Mouse (Mus musculus): Measurements from ENCODE around the gene Trim80. TPM values are rescaled to one million over a fixed set of nuclear protein-coding genes. Genes with fewer than 3 reads are reported as not detected.
"Not testable (repeated sequence)": the region's sequence is repeated elsewhere in the genome, so short reads cannot be mapped to it uniquely, and the experiment has no call there.

Trim80 gene
- polyA plus RNA-seq, 1 experiment from 2014 or later = 0.19 TPM

DNA sequence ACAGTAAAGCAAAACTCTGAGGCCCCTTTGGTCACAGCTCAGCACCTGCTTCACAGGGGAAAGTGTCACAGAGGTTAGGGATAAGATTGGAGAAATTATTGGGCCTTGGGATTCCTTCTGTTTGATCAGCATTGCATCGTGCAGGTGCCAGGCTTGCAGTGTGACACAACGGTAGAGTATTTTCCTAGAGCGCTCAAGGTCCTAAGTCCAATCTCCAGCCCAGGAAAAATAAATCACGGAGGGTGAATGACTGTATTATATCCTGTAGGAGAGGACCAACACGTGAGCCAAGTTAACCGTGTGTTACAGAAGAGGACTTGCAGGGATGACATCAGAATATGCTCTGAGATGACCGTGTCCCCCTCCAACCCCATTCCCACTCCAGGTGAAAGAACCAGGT lies 9.8 kb downstream of the Trim80 start:
- Histone ChIP-seq H3K9ac (no peak overlapping the region), H3K27ac (ENCODE audit: poor library complexity, severe bottlenecking) (no peak overlapping the region), H3K4me2 (no peak overlapping the region), H3K36me3 (no peaks in the 10 kb centered on the region), H3K4me1 (replicated peaks) (peaks cover 30% of the 10 kb centered on the region), H3K4me3 (no peak overlapping the region), H3K27me3 (replicated peaks) (no peaks in the 10 kb centered on the region), H3K9me3 (replicated peaks) (no peaks in the 10 kb centered on the region)
- WGBS = 84% methylated on average over 7 of the region's 7 CpGs
- no peak for ATAC-seq (ENCODE audit: insufficient number of reproducible peaks, low FRiP score)

DNA sequence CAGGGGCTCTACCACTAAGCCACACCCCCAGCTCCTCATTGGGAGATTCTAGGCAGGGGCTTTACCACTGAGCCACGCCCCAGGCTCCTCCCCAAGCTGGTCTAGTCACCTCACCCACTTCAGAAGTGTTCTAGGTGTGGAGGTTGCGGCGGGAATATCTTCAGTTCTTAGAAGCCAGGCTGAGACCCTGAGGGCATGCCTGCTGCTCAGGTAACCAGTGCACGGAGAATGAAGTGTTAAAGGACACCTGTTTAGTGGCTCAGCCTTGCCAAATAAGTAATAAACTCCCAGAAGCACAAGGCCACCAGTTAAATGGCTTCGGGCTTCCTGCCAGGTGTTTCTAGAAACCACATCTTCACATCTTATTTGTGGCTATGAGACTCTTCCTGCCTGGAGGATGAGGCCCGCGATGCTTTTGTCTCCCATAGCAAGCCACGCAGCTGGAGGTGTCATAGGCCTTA lies 11.5 kb downstream of the Trim80 start:
- H3K4me2 ChIP-seq = no peak overlapping the region
- WGBS = 84% methylated on average over 8 of the region's 8 CpGs
- no peak for ATAC-seq (ENCODE audit: insufficient number of reproducible peaks, low FRiP score)
- H3K27me3 ChIP-seq (replicated peaks) = no peaks in the 10 kb centered on the region
- no peak overlapping the region for H3K9ac ChIP-seq
- no peak overlapping the region for H3K27ac ChIP-seq (ENCODE audit: poor library complexity, severe bottlenecking)
- H3K4me3 ChIP-seq = no peak overlapping the region
- H3K4me1 ChIP-seq (replicated peaks) = peaks cover 24% of the 10 kb centered on the region
- H3K36me3 ChIP-seq = no peaks in the 10 kb centered on the region
- H3K9me3 ChIP-seq (replicated peaks) = 0 out of 2 replicates have a peak, but pooled peaks cover 3% of the 10 kb centered on the region

DNA sequence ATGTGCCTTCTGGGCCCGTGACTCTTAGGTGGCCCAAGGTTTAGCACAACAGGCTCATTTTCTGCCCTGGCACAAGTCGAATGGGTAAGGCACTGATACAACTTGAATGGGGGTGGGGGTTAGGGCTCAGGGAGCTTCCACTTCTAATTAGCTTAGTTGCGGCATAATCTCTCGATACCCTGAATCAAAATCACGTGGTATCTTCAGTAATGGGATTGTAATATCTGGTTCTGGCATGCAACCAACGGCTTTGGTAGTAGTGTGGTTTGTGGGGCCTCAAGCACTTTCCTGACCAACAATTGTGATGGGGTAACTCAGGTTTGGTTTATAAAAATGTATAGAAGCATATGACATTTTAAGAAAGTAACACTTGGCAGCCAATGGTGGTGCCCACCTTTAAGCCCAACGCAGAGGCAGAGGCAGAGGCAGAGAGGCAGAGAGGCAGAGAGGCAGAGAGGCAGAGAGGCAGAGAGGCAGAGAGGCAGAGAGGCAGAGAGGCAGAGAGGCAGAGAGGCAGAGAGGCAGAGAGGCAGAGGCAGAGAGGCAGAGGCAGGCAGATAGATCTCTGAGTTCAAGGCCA lies 12.0 kb downstream of the Trim80 start:
- WGBS = 82% methylated on average over 7 of the region's 7 CpGs
- H3K27me3 ChIP-seq (replicated peaks) = no peaks in the 10 kb centered on the region
- no peak overlapping the region for H3K4me3 ChIP-seq
- no peak for ATAC-seq (ENCODE audit: insufficient number of reproducible peaks, low FRiP score)
- no peak overlapping the region for H3K4me2 ChIP-seq
- H3K4me1 ChIP-seq (replicated peaks) = peaks cover 24% of the 10 kb centered on the region
- 0 out of 2 replicates have a peak, but pooled peaks cover 3% of the 10 kb centered on the region for H3K9me3 ChIP-seq (replicated peaks)
- no peak overlapping the region for H3K9ac ChIP-seq
- no peaks in the 10 kb centered on the region for H3K36me3 ChIP-seq
- H3K27ac ChIP-seq (ENCODE audit: poor library complexity, severe bottlenecking) = no peak overlapping the region

DNA sequence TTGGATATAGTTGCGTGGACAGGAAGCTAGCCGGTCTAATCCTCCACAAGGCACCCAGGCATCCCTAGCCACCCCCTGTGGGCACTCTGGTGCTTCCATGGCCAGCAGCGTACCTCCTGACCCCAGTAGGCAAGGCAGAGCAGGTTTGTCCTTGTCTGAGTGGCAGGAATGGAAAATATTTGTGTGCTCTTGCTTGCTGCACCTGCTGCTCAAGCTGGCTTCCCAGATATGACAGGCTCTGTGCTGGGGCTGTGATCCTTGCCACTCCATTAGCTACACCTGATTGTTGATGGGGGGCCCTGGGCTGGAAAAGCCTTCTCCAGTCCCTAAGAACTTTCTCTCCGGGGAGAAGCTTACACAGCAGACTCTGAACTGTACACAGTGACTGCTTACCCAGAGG lies 13.0 kb downstream of the Trim80 start:
- peaks cover 24% of the 10 kb centered on the region for H3K4me1 ChIP-seq (replicated peaks)
- no peak overlapping the region for H3K27ac ChIP-seq (ENCODE audit: poor library complexity, severe bottlenecking)
- no peaks in the 10 kb centered on the region for H3K36me3 ChIP-seq
- no peak overlapping the region for H3K4me3 ChIP-seq
- H3K9ac ChIP-seq = 0 out of 2 replicates have a peak overlapping the region, but pooled peaks have one; percentile 3
- 50% methylated on average over 4 of the region's 4 CpGs for WGBS
- 0 out of 2 replicates have a peak, but pooled peaks cover 3% of the 10 kb centered on the region for H3K9me3 ChIP-seq (replicated peaks)
- no peak overlapping the region for H3K4me2 ChIP-seq
- ATAC-seq (ENCODE audit: insufficient number of reproducible peaks, low FRiP score) = no peak
- H3K27me3 ChIP-seq (replicated peaks) = no peaks in the 10 kb centered on the region

DNA sequence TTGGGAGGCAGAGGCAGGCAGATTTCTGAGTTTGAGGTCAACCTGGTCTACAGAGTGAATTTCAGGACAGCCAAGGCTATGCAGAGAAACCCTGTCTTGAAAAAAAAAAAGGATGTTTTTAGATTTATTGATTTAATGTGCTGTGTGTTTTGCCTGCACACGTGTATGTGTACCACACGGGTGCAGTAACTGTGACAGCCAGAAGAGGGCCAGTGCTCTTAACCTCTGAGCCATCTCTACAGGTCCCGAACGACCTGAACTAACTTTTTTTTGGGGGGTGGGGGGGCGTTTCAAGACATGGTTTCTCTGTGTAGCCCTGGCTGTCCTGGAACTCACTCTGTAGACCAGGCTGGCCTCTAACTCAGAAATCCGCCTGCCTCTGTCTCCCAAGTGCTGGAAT lies 14.5 kb downstream of the Trim80 start:
- H3K4me2 ChIP-seq; H3K27me3 ChIP-seq (replicated peaks); H3K9ac ChIP-seq; H3K9me3 ChIP-seq (replicated peaks); H3K36me3 ChIP-seq; ATAC-seq (ENCODE audit: insufficient number of reproducible peaks, low FRiP score); H3K4me3 ChIP-seq; H3K27ac ChIP-seq (ENCODE audit: poor library complexity, severe bottlenecking): not testable (repeated sequence)
- H3K4me1 ChIP-seq (replicated peaks) = peaks cover 18% of the 10 kb centered on the region
- 88% methylated on average over 6 of the region's 6 CpGs for WGBS

DNA sequence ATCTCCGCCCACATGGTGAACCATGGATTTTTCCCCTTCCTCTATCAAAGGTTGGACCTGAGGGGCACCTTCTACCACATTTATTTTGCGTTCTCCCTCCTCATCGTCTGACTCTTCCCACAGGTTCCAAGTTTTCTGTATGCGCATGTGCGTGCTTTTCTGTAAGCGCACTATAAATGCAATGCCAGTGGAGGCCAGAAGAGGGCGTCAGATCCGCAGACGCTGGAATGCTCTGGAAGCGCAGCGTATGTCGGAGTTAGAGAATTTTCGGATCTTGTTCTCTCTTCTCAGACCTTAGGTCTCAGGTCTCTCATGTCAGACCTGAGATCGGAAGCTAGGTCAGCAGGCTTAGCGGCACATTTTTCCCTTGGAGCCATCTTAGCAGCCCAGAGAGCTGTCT lies 15.3 kb downstream of the Trim80 start:
- Histone ChIP-seq H3K4me2 (no peak overlapping the region), H3K9ac (no peak overlapping the region), H3K9me3 (replicated peaks) (0 out of 2 replicates have a peak, but pooled peaks cover 3% of the 10 kb centered on the region), H3K4me3 (no peak overlapping the region), H3K27ac (ENCODE audit: poor library complexity, severe bottlenecking) (no peak overlapping the region), H3K36me3 (no peaks in the 10 kb centered on the region), H3K4me1 (replicated peaks) (peaks cover 18% of the 10 kb centered on the region), H3K27me3 (replicated peaks) (no peaks in the 10 kb centered on the region)
- no peak for ATAC-seq (ENCODE audit: insufficient number of reproducible peaks, low FRiP score)
- 86% methylated on average over 15 of the region's 15 CpGs for WGBS

DNA sequence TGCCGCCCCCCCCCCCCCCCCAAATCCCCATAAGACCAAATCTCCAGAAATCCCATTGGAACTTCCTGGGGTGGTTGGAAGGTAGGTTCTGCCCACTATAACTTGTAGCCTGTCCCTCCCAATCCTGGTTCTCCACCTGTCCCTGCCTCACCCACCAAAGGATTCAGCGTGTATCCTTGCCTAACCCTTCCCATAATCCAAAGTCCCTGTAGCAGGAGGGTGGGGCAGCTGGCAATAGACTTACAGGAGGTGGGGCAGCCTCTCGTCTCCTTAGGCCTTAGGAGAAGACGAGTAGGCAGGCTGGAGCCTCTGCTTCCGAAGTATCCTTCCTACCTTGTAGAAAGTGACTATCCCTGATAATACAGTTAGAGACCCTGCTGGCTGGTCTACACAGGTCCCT lies 15.8 kb downstream of the Trim80 start:
- Histone ChIP-seq H3K4me1 (replicated peaks) (peaks cover 18% of the 10 kb centered on the region), H3K9me3 (replicated peaks) (0 out of 2 replicates have a peak, but pooled peaks cover 3% of the 10 kb centered on the region), H3K36me3 (no peaks in the 10 kb centered on the region), H3K9ac (no peak overlapping the region), H3K27ac (ENCODE audit: poor library complexity, severe bottlenecking) (no peak overlapping the region), H3K4me3 (no peak overlapping the region), H3K4me2 (no peak overlapping the region), H3K27me3 (replicated peaks) (no peaks in the 10 kb centered on the region)
- ATAC-seq (ENCODE audit: insufficient number of reproducible peaks, low FRiP score) = no peak
- WGBS = 82% methylated on average over 5 of the region's 5 CpGs

DNA sequence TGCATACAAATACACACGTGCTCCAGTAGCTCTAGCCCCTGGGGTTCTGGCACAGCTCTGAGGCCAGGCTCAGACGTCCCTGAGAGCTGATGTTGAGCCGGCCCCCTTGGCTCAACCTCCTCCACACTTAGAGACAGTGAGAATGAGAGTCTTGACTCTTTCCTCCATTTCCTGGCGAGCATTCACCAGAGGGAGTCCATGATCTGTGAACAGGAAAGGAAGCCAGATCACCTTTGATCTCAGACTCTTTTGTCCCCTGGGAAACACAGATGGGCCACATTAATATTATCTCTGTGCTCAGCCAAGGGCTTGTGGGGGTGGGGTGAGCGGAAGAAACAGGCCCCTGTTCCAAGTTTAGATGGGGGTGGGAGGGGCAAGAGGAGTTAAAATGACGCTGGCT lies 17.1 kb downstream of the Trim80 start:
- no peak for ATAC-seq (ENCODE audit: insufficient number of reproducible peaks, low FRiP score)
- Histone ChIP-seq H3K4me1 (replicated peaks) (peaks cover 18% of the 10 kb centered on the region), H3K9me3 (replicated peaks) (0 out of 2 replicates have a peak, but pooled peaks cover 3% of the 10 kb centered on the region), H3K9ac (no peak overlapping the region), H3K4me2 (no peak overlapping the region), H3K4me3 (no peak overlapping the region), H3K36me3 (no peaks in the 10 kb centered on the region), H3K27me3 (replicated peaks) (peaks cover 4% of the 10 kb centered on the region; the same call in 1 of the 2 replicates), H3K27ac (ENCODE audit: poor library complexity, severe bottlenecking) (no peak overlapping the region)
- 23% methylated on average over 6 of the region's 6 CpGs for WGBS

DNA sequence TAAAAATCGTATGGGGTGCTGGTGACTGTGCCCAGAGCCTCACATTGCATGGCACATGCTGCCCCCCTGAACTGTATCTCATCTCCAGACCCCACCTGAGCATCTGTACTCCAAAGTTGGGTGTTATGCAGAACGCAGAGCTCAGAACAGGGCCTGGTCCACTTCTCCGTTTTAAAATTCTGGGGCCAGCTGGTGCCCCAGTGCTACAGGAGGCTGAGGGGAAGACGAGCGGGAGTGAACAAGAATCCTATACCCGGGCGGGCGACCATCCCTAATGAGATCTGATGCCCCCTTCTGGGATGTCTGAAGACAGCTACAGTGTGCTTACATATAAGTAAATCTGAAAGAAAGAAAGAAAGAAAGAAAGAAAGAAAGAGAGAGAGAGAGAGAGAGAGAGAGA lies 20.6 kb downstream of the Trim80 start:
- Histone ChIP-seq H3K4me3 (no peak overlapping the region), H3K36me3 (no peaks in the 10 kb centered on the region), H3K9me3 (replicated peaks) (no peaks in the 10 kb centered on the region), H3K27me3 (replicated peaks) (peaks cover 9% of the 10 kb centered on the region; the same call in 1 of the 2 replicates), H3K9ac (no peak overlapping the region), H3K4me2 (no peak overlapping the region), H3K27ac (ENCODE audit: poor library complexity, severe bottlenecking) (no peak overlapping the region), H3K4me1 (replicated peaks) (peaks cover 18% of the 10 kb centered on the region)
- 22% methylated on average over 8 of the region's 8 CpGs for WGBS
- ATAC-seq (ENCODE audit: insufficient number of reproducible peaks, low FRiP score) = no peak

DNA sequence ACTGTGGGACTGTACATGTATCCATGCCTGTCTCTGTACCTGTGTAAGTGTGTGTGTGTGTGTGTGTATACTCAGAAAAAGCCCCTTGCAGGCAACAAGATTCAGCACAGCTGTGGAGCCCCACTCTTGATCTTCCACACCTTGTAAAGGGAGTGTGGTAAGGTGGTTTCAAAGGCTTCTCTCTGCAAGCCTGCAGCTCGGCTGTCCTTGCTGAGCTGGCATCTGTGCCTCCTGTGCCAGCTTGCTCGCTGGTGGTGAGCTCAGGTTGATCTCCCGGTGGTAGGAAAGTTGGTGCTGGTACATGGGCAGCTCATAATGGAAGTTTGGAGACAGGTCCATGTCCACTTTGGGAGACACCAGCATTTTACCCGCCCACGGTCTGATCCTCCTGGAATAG lies 21.5 kb downstream of the Trim80 start:
- peaks cover 21% of the 10 kb centered on the region for H3K4me1 ChIP-seq (replicated peaks)
- WGBS = 68% methylated on average over 5 of the region's 5 CpGs
- peaks cover 9% of the 10 kb centered on the region; the same call in 1 of the 2 replicates for H3K27me3 ChIP-seq (replicated peaks)
- no peak overlapping the region for H3K27ac ChIP-seq (ENCODE audit: poor library complexity, severe bottlenecking)
- H3K9me3 ChIP-seq (replicated peaks) = no peaks in the 10 kb centered on the region
- H3K4me2 ChIP-seq = no peak overlapping the region
- no peak overlapping the region for H3K9ac ChIP-seq
- H3K36me3 ChIP-seq = no peaks in the 10 kb centered on the region
- no peak for ATAC-seq (ENCODE audit: insufficient number of reproducible peaks, low FRiP score)
- no peak overlapping the region for H3K4me3 ChIP-seq

DNA sequence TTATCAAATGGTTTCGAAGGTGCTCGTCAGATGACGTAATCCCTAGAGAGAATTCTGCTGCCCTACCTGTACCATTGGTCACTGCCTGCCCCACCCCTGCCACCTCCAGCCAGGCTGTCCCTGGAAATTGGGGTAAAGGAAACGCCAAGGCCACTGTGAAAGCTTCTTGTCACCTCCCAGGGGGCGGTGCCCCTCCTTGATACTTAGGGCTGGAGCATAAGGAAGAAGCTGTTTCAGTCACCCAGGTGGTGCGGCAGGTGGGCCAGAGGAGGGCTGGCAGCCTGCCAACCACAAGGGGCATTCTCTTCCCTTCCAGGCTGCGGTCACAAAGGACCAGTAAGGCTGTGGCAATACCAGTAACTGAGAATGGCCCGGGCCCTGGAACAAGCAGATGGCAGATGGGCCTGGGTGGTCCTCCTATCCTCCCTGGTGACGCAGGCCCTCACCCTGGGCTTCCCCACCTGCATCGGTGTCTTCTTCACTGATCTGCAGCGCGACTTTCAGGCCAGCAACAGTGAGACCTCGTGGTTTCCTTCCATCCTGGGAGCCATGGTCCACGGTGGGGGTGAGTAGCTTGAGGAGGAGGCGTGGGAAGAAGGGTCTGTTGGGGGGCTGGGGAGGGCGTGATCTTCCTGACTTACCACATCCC lies 22.0 kb downstream of the Trim80 start, which contains the start of gene Slc16a5:
Gene Slc16a5 (plus strand): TSS at position 232 of the 649 bp plus-strand sequence.
- no peak within 1 kb of the TSS for H3K9ac ChIP-seq
- H3K36me3 ChIP-seq = no peaks in the 10 kb centered on the region
- H3K9me3 ChIP-seq (replicated peaks) = no peaks in the 10 kb centered on the region
- H3K27me3 ChIP-seq (replicated peaks) = peaks cover 9% of the 10 kb centered on the region; the same call in 1 of the 2 replicates
- no peak; the same call in 1 of the 2 replicates for ATAC-seq (ENCODE audit: insufficient number of reproducible peaks, low FRiP score)
- no peak within 1 kb of the TSS for H3K4me2 ChIP-seq
- H3K27ac ChIP-seq (ENCODE audit: poor library complexity, severe bottlenecking) = no peak within 1 kb of the TSS
- peaks cover 21% of the 10 kb centered on the region for H3K4me1 ChIP-seq (replicated peaks)
- no peak within 1 kb of the TSS for H3K4me3 ChIP-seq
- WGBS = 71% methylated on average over 16 of the region's 16 CpGs

Measured in heart, embryonic 12.5 days (tissue).